Mouse (Mus musculus) embryonic facial prominence, embryonic 11.5 days (tissue): ENCODE measurements at regions not wholly inside any gene's neighbourhood (a gene's known extent, or its start where the extent isn't known, plus 50 kb on each side); places are given as distances from the start of the nearest gene placed in this dataset.

ENCODE experiments used
- ATAC-seq: fragments of 200-750 bp; cut with Nextera tagmentation; replicated peaks from 2 replicates; pipeline ENCODE4 v1.8.0; 2017; ENCODE audit warnings: low read depth; ENCODE audit not compliant: insufficient number of reproducible peaks, low FRiP score, low TSS enrichment
- DNase-seq: peaks from one replicate; pipeline ENCODE4 v3.0.0-alpha.2; 2015; ENCODE audit warnings: low spot score
- H3K27ac ChIP-seq: fragments of 300-500 bp; sonication (generic); replicated peaks from 2 replicates; pipeline ENCODE4 v1.5.1; 2014; ENCODE audit warnings: mild to moderate bottlenecking, low read depth, low read length, control low read depth
- H3K27me3 ChIP-seq: fragments of 300-500 bp; sonication (generic); 2 replicates; pipeline ENCODE4 v1.6.1; 2014; ENCODE audit warnings: mild to moderate bottlenecking, low read length, moderate library complexity, mixed read lengths; ENCODE audit not compliant: control insufficient read depth, insufficient read depth
- H3K36me3 ChIP-seq: fragments of 300-500 bp; sonication (generic); replicated peaks from 2 replicates; pipeline ENCODE4 v1.6.1; 2014; ENCODE audit warnings: low read depth, mild to moderate bottlenecking, low read length, moderate library complexity, mixed read lengths; ENCODE audit not compliant: control insufficient read depth, insufficient read depth
- H3K4me1 ChIP-seq: fragments of 300-500 bp; sonication (generic); 2 replicates; pipeline ENCODE4 v1.6.1; 2014; ENCODE audit warnings: low read length, mixed read lengths; ENCODE audit not compliant: control insufficient read depth, insufficient read depth
- H3K4me2 ChIP-seq: fragments of 300-500 bp; sonication (generic); 2 replicates; pipeline ENCODE4 v1.6.1; 2014; ENCODE audit warnings: low read depth, mild to moderate bottlenecking, control low read depth, low read length, moderate library complexity
- H3K4me3 ChIP-seq: fragments of 300-500 bp; sonication (generic); 2 replicates; pipeline ENCODE4 v1.5.1; 2014; ENCODE audit warnings: low read depth, low read length, control low read depth
- H3K9ac ChIP-seq: fragments of 300-500 bp; sonication (generic); replicated peaks from 2 replicates; pipeline ENCODE4 v1.6.1; 2014; ENCODE audit warnings: mild to moderate bottlenecking, control low read depth, low read length
- H3K9me3 ChIP-seq: fragments of 300-500 bp; sonication (generic); replicated peaks from 2 replicates; pipeline ENCODE4 v1.6.1; 2016; ENCODE audit warnings: mild to moderate bottlenecking, low read length, inconsistent platforms, mixed read lengths; ENCODE audit not compliant: control insufficient read depth
- WGBS: fragments of 180-500 bp; shearing (Covaris S2); extraction: QIAGEN DNeasy Blood & Tissue Kit; methylation state at CpG from one replicate; pipeline ENCODE4 v1.1.7; 2014; 5-methylcytosine and 5-hydroxymethylcytosine counted together

- H3K4me2 ChIP-seq: no peak overlapping the region
- H3K36me3 ChIP-seq: no peaks in the 10 kb centered on the region
- H3K4me3 ChIP-seq: no peak overlapping the region
- no peaks in the 10 kb centered on the region for H3K4me1 ChIP-seq
- DNase-seq (no peak), ATAC-seq (no peak)
- no peak overlapping the region for H3K27ac ChIP-seq
- no peak overlapping the region for H3K9ac ChIP-seq
- H3K9me3 ChIP-seq: no peaks in the 10 kb centered on the region
- WGBS: 76% methylated on average over 6 of the region's 6 CpGs
- H3K27me3 ChIP-seq: no peaks in the 10 kb centered on the region
These were observed 700.1 kb upstream of the Fam160b2 start for GRCm38 (mm10) chr14:71299755-71300154.

- DNase-seq (no peak), ATAC-seq (no peak)
- H3K9me3 ChIP-seq: no peaks in the 10 kb centered on the region
- no peaks in the 10 kb centered on the region for H3K4me1 ChIP-seq
- WGBS: 82% methylated on average over 14 of the region's 14 CpGs
- H3K27me3 ChIP-seq: no peaks in the 10 kb centered on the region
- no peak overlapping the region for H3K4me2 ChIP-seq
- no peak overlapping the region for H3K9ac ChIP-seq
- H3K4me3 ChIP-seq: no peak overlapping the region
- no peak overlapping the region for H3K27ac ChIP-seq
- no peaks in the 10 kb centered on the region for H3K36me3 ChIP-seq
These were observed 681.9 kb upstream of the Fam160b2 start for GRCm38 (mm10) chr14:71281568-71281967.

- DNase-seq: peak; percentile 33
- no peak overlapping the region for H3K9ac ChIP-seq
- no peaks in the 10 kb centered on the region for H3K27me3 ChIP-seq
- no peak overlapping the region for H3K4me2 ChIP-seq
- ATAC-seq: no peak
- no peak overlapping the region for H3K4me3 ChIP-seq
- no peak overlapping the region for H3K27ac ChIP-seq
- no peaks in the 10 kb centered on the region for H3K36me3 ChIP-seq
- 44% methylated on average over 12 of the region's 12 CpGs for WGBS
- no peaks in the 10 kb centered on the region for H3K9me3 ChIP-seq
- no peaks in the 10 kb centered on the region for H3K4me1 ChIP-seq
These were observed 676.7 kb upstream of the Fam160b2 start for GRCm38 (mm10) chr14:71276309-71276791.

GRCm38 (mm10) chr14:71272470-71272869 lies 672.8 kb upstream of the Fam160b2 start:
- ATAC-seq (no peak), DNase-seq (no peak)
- no peaks in the 10 kb centered on the region for H3K36me3 ChIP-seq
- no peak overlapping the region for H3K4me2 ChIP-seq
- WGBS: 85% methylated on average over 2 of the region's 2 CpGs
- no peak overlapping the region for H3K9ac ChIP-seq
- no peak overlapping the region for H3K27ac ChIP-seq
- no peak overlapping the region for H3K4me3 ChIP-seq
- no peaks in the 10 kb centered on the region for H3K4me1 ChIP-seq
- no peaks in the 10 kb centered on the region for H3K9me3 ChIP-seq
- H3K27me3 ChIP-seq: no peaks in the 10 kb centered on the region

DNA sequence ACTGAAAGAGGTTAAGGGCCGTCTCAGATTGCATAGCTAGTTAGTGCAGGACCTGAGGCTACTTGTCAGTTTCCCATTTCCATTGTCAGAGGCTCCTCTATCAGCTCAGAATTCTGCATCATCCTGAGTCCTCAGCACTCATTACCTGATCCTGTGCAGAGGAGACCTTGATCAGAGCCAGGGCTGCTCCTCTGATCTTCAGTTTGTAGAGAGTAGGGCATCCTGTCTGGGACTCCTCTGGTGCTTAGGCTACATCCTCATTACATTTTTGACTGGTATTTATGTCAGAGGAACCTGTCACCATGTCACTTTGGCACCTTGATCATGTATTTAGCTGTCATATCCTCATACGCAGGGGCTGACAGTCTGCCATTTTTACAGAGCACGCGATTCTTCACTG lies 658.0 kb upstream of the Fam160b2 start:
- no peak overlapping the region for H3K27ac ChIP-seq
- H3K36me3 ChIP-seq: no peaks in the 10 kb centered on the region
- no peak overlapping the region for H3K9ac ChIP-seq
- no peaks in the 10 kb centered on the region for H3K27me3 ChIP-seq
- no peak for ATAC-seq
- H3K4me3 ChIP-seq: no peak overlapping the region
- H3K9me3 ChIP-seq: no peaks in the 10 kb centered on the region
- DNase-seq: no peak
- H3K4me1 ChIP-seq: no peaks in the 10 kb centered on the region
- H3K4me2 ChIP-seq: no peak overlapping the region
- whole genome bisulfite sequencing: 85% methylated on average over 4 of the region's 4 CpGs

GRCm38 (mm10) chr14:71254207-71254606 lies 654.6 kb upstream of the Fam160b2 start:
- Histone ChIP-seq H3K4me2 (no peak overlapping the region), H3K27me3 (no peaks in the 10 kb centered on the region), H3K9me3 (no peaks in the 10 kb centered on the region), H3K27ac (no peak overlapping the region), H3K36me3 (no peaks in the 10 kb centered on the region), H3K4me1 (no peaks in the 10 kb centered on the region), H3K9ac (no peak overlapping the region), H3K4me3 (no peak overlapping the region)
- ATAC-seq: no peak
- 76% methylated on average over 1 of the region's 1 CpGs for WGBS
- no peak for DNase-seq

- H3K9me3 ChIP-seq: no peaks in the 10 kb centered on the region
- ATAC-seq (no peak), DNase-seq (no peak)
- no peaks in the 10 kb centered on the region for H3K27me3 ChIP-seq
- H3K4me1 ChIP-seq: no peaks in the 10 kb centered on the region
- no peak overlapping the region for H3K4me2 ChIP-seq
- no peak overlapping the region for H3K27ac ChIP-seq
- no peaks in the 10 kb centered on the region for H3K36me3 ChIP-seq
- no peak overlapping the region for H3K9ac ChIP-seq
- no peak overlapping the region for H3K4me3 ChIP-seq
- WGBS: 69% methylated on average over 3 of the region's 3 CpGs
These were observed 652.5 kb upstream of the Fam160b2 start for GRCm38 (mm10) chr14:71252136-71252535.

GRCm38 (mm10) chr14:71251116-71251515 lies 651.5 kb upstream of the Fam160b2 start:
- Histone ChIP-seq H3K4me3 (no peak overlapping the region), H3K4me1 (no peaks in the 10 kb centered on the region), H3K36me3 (no peaks in the 10 kb centered on the region), H3K9ac (no peak overlapping the region), H3K9me3 (no peaks in the 10 kb centered on the region), H3K4me2 (no peak overlapping the region), H3K27ac (no peak overlapping the region), H3K27me3 (no peaks in the 10 kb centered on the region)
- 94% methylated on average over 1 of the region's 1 CpGs for WGBS
- DNase-seq (no peak), ATAC-seq (no peak)
